Mouse (Mus musculus): ENCODE measurements at regions not wholly inside any gene's neighbourhood (a gene's known extent, or its start where the extent isn't known, plus 50 kb on each side); places are given as distances from the start of the nearest gene placed in this dataset.

DNA sequence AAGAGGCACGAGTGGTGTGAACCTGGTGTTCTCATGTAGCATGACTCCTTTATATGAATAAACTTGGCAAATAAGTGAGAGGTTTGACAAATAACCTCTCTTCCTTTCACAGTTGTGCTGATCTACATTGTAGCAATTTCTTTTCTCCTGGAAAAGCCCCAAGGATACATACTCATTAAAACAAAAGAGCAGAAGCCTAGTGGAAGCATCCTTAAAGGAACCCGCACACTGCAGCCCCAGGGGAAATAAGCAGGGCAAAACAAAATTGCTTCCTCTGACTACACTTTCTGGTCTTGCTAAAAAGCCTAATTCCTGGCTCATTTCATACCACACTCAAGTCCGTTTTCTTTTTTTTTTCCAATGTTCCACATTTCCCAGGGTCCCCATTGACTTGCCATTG lies 72.7 kb upstream of the Gm10184 start:
- Histone ChIP-seq H3K4me1 (replicated peaks; ENCODE audit: control insufficient read depth, insufficient read depth, low read length) (peaks cover 3% of the 10 kb centered on the region; the same call in 1 of the 2 replicates), H3K4me3 (replicated peaks; ENCODE audit: low read length) (no peak overlapping the region), H3K27me3 (replicated peaks; ENCODE audit: control insufficient read depth, insufficient read depth, low read length) (no peaks in the 10 kb centered on the region), H3K36me3 (ENCODE audit: control insufficient read depth, insufficient read depth) (no peaks in the 10 kb centered on the region), H3K27ac (ENCODE audit: low read length) (no peak overlapping the region), H3K4me2 (ENCODE audit: low read length) (no peak overlapping the region), H3K9me3 (ENCODE audit: control insufficient read depth, low read length) (no peaks in the 10 kb centered on the region), H3K9ac (replicated peaks; ENCODE audit: low read depth, low read length) (no peak overlapping the region)
- WGBS: 30% methylated on average over 3 of the region's 3 CpGs
- no peak for ATAC-seq

GRCm38 (mm10) chr17:89979055-89979853 lies 69.0 kb upstream of the Gm10184 start:
- WGBS: 12% methylated on average over 5 of the region's 5 CpGs
- ATAC-seq: peak; percentile 82

GRCm38 (mm10) chr17:89963000-89963399 lies 52.8 kb upstream of the Gm10184 start:
- ATAC-seq: no peak
- Histone ChIP-seq H3K9me3 (ENCODE audit: control insufficient read depth, low read length) (no peaks in the 10 kb centered on the region), H3K27me3 (replicated peaks; ENCODE audit: control insufficient read depth, insufficient read depth, low read length) (no peaks in the 10 kb centered on the region), H3K4me1 (replicated peaks; ENCODE audit: control insufficient read depth, insufficient read depth, low read length) (no peaks in the 10 kb centered on the region), H3K27ac (ENCODE audit: low read length) (no peak overlapping the region), H3K4me2 (ENCODE audit: low read length) (no peak overlapping the region), H3K36me3 (ENCODE audit: control insufficient read depth, insufficient read depth) (no peaks in the 10 kb centered on the region), H3K9ac (replicated peaks; ENCODE audit: low read depth, low read length) (no peak overlapping the region), H3K4me3 (replicated peaks; ENCODE audit: low read length) (no peak overlapping the region)
- WGBS: 92% methylated on average over 1 of the region's 1 CpGs

More at GRCm38 (mm10) chr17:89979055-89979853, 69.0 kb upstream of the Gm10184 start:
- no peak overlapping the region for H3K27ac ChIP-seq (ENCODE audit: low read length)
- no peak overlapping the region for H3K4me3 ChIP-seq (replicated peaks; ENCODE audit: low read length)
- H3K27me3 ChIP-seq (replicated peaks; ENCODE audit: control insufficient read depth, insufficient read depth, low read length): no peaks in the 10 kb centered on the region
- no peak overlapping the region for H3K4me2 ChIP-seq (ENCODE audit: low read length)
- no peaks in the 10 kb centered on the region for H3K9me3 ChIP-seq (ENCODE audit: control insufficient read depth, low read length)
- H3K9ac ChIP-seq (replicated peaks; ENCODE audit: low read depth, low read length): no peak overlapping the region
- no peaks in the 10 kb centered on the region for H3K36me3 ChIP-seq (ENCODE audit: control insufficient read depth, insufficient read depth)
- H3K4me1 ChIP-seq (replicated peaks; ENCODE audit: control insufficient read depth, insufficient read depth, low read length): peaks cover 3% of the 10 kb centered on the region; the same call in 1 of the 2 replicates

- no peak overlapping the region for H3K4me2 ChIP-seq (ENCODE audit: low read length)
- no peak overlapping the region for H3K4me3 ChIP-seq (replicated peaks; ENCODE audit: low read length)
- H3K4me1 ChIP-seq (replicated peaks; ENCODE audit: control insufficient read depth, insufficient read depth, low read length): no peaks in the 10 kb centered on the region
- no peaks in the 10 kb centered on the region for H3K27me3 ChIP-seq (replicated peaks; ENCODE audit: control insufficient read depth, insufficient read depth, low read length)
- no peaks in the 10 kb centered on the region for H3K36me3 ChIP-seq (ENCODE audit: control insufficient read depth, insufficient read depth)
- no peak overlapping the region for H3K27ac ChIP-seq (ENCODE audit: low read length)
- no peak for ATAC-seq
- WGBS: 91% methylated on average over 1 of the region's 1 CpGs
- no peaks in the 10 kb centered on the region for H3K9me3 ChIP-seq (ENCODE audit: control insufficient read depth, low read length)
- no peak overlapping the region for H3K9ac ChIP-seq (replicated peaks; ENCODE audit: low read depth, low read length)
Measured at GRCm38 (mm10) chr17:89961431-89961830, 51.2 kb upstream of the Gm10184 start.

GRCm38 (mm10) chr17:89960368-89960767 lies 50.1 kb upstream of the Gm10184 start:
- 66% methylated on average over 1 of the region's 1 CpGs for WGBS
- Histone ChIP-seq H3K4me1 (replicated peaks; ENCODE audit: control insufficient read depth, insufficient read depth, low read length) (no peaks in the 10 kb centered on the region), H3K4me2 (ENCODE audit: low read length) (no peak overlapping the region), H3K4me3 (replicated peaks; ENCODE audit: low read length) (no peak overlapping the region), H3K27me3 (replicated peaks; ENCODE audit: control insufficient read depth, insufficient read depth, low read length) (no peaks in the 10 kb centered on the region), H3K9ac (replicated peaks; ENCODE audit: low read depth, low read length) (no peak overlapping the region), H3K27ac (ENCODE audit: low read length) (no peak overlapping the region), H3K36me3 (ENCODE audit: control insufficient read depth, insufficient read depth) (no peaks in the 10 kb centered on the region), H3K9me3 (ENCODE audit: control insufficient read depth, low read length) (no peaks in the 10 kb centered on the region)
- peak; percentile 47; the same call in 1 of the 2 replicates for ATAC-seq

Measured in forebrain, embryonic 16.5 days (tissue).